Mouse (Mus musculus) gastrocnemius, postnatal 10 days (tissue): ENCODE results near the gene Usp19. TPM values are rescaled to one million over a fixed set of nuclear protein-coding genes. Genes with fewer than 3 reads are reported as not detected.
A peak's percentile ranks its signal among the peaks of the same experiment; 100 is the strongest.

ENCODE experiments used
- DNase-seq: peaks from one replicate; pipeline ENCODE4 v3.0.0; 2021; ENCODE audit warnings: mixed read lengths
- long read RNA-seq, 2 experiments: library from polyadenylated mRNA; stranded (forward); transcript quantifications; one replicate each; pipeline ENCODE4 v2.0.0; 2021
- total RNA-seq, 2 experiments: library from RNA; stranded (reverse); gene quantifications; 2 replicates each; pipeline ENCODE4 v1.2.3; 2021

The Usp19 gene
- 100 to 1,000 TPM in 1 of 2 experiments, 10 to 100 TPM in 1; 91.5 to 109 TPM for total RNA-seq
- long read RNA-seq, experiment 1, full-length matches to known transcripts: 106 of 202 reads
- long read RNA-seq, experiment 1, partial matches to known transcripts: 54 of 202 reads
- long read RNA-seq, experiment 1, other reads (novel, unspliced or antisense): 42 of 202 reads
- long read RNA-seq, experiment 2, full-length matches to known transcripts: 70 of 141 reads
- long read RNA-seq, experiment 2, partial matches to known transcripts: 31 of 141 reads
- long read RNA-seq, experiment 2, other reads (novel, unspliced or antisense): 40 of 141 reads

GRCm38 (mm10) chr9:108490559-108491285 is at the start of gene Usp19:
Gene Usp19 (plus strand): TSS chr9:108490602.
- DNase-seq: peak; percentile 93

GRCm38 (mm10) chr9:108441236-108441919 is 49.0 kb upstream of the Usp19 start:
- no peak for DNase-seq

GRCm38 (mm10) chr9:108445125-108445524 is 45.3 kb upstream of the Usp19 start:
- no peak for DNase-seq

- peak; percentile 49 for DNase-seq
Observed at GRCm38 (mm10) chr9:108449860-108450259, 40.5 kb upstream of the Usp19 start.

- DNase-seq: peak; percentile 27
Observed at GRCm38 (mm10) chr9:108450292-108451169, 39.9 kb upstream of the Usp19 start.

- no peak for DNase-seq
Observed at GRCm38 (mm10) chr9:108451170-108451493, 39.3 kb upstream of the Usp19 start.

- no peak for DNase-seq
Observed at GRCm38 (mm10) chr9:108451519-108452160, 38.8 kb upstream of the Usp19 start.

- peak; percentile 94 for DNase-seq
Observed at GRCm38 (mm10) chr9:108452291-108452906, 38.0 kb upstream of the Usp19 start.

GRCm38 (mm10) chr9:108452911-108453310 is 37.5 kb upstream of the Usp19 start:
- DNase-seq: no peak

GRCm38 (mm10) chr9:108453458-108453857 is 36.9 kb upstream of the Usp19 start:
- DNase-seq: no peak

GRCm38 (mm10) chr9:108454429-108454828 is 36.0 kb upstream of the Usp19 start:
- DNase-seq: no peak

- DNase-seq: no peak
Observed at GRCm38 (mm10) chr9:108455747-108456571, 34.4 kb upstream of the Usp19 start.

- DNase-seq: no peak
Observed at GRCm38 (mm10) chr9:108456953-108457352, 33.4 kb upstream of the Usp19 start.

GRCm38 (mm10) chr9:108459939-108460318 is 30.5 kb upstream of the Usp19 start:
- no peak for DNase-seq

- DNase-seq: peak; percentile 88
Observed at GRCm38 (mm10) chr9:108460319-108461178, 29.9 kb upstream of the Usp19 start, which contains the start of gene Ccdc71. Gene Ccdc71 (plus strand): TSS chr9:108460527.

- no peak for DNase-seq
Observed at GRCm38 (mm10) chr9:108461181-108461631, 29.2 kb upstream of the Usp19 start, which contains the start of gene Klhdc8b. Gene Klhdc8b (minus strand): TSS chr9:108461581.

GRCm38 (mm10) chr9:108461675-108462074 is 28.7 kb upstream of the Usp19 start:
- DNase-seq: no peak

GRCm38 (mm10) chr9:108462192-108462591 is 28.2 kb upstream of the Usp19 start:
- no peak for DNase-seq

- DNase-seq: no peak
Observed at GRCm38 (mm10) chr9:108463713-108464112, 26.7 kb upstream of the Usp19 start.
